Mouse (Mus musculus) gastrocnemius, postnatal 14 days (tissue): Measurements from ENCODE around the gene Isyna1. TPM values are rescaled to one million over a fixed set of nuclear protein-coding genes. Genes with fewer than 3 reads are reported as not detected.

Experiments used
- DNase-seq: peaks from one replicate; pipeline ENCODE4 v3.0.0; 2021; ENCODE audit warnings: mixed read lengths
- intact Hi-C: fragments of 180-260 bp; cut with DNase I; formaldehyde crosslinking; loops from one replicate; pipeline ENCODE4 v1.15.1; 2025; ENCODE audit warnings: low total_unique reads
- total RNA-seq, 2 experiments: library from RNA; stranded (reverse); gene quantifications; 2 replicates each; pipeline ENCODE4 v1.2.3; 2021

The Isyna1 gene
- total RNA-seq, 2 experiments from 2014 or later = 18.7 to 24.7 TPM

DNA sequence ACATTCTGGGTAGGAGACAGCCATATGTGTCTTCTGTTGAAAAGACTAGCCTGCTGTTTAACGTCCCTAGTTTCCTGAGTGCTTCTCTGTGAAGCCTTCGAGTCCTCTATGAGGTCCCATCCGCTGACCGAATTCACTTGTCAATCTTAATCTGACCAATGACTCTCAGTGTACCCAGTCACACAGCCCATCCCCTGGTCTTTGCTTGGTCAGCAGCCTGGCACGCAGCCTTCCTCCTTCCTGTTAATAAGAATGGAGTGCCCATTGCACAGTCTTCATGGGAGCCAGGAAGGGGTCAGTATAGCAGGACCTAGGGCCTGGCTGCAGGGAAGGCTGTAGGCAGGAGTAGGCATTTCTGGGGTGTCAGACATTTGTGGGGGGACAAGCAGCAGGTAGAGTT is 20.3 kb downstream of the Isyna1 start:
- intact Hi-C loops = no loop called here
- no peak for DNase-seq

DNA sequence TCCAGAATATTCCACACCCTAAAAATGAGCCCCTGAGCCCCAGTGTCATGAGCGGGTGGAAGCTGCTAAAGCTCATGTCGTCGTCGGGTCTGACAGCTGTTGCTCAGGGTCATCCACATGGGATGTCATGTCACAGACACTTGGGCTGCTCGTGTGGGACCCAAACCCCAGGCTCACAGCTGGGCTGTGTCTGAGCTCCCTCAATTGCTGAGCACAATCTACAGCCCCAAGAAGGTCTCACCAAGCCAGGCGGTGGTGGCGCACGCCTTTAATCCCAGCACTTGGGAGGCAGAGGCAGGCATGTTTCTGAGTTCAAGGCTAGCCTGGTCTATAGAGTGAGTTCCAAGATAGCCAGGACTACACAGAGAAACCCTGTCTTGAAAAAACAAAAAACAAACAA is 21.1 kb downstream of the Isyna1 start:
- no peak for DNase-seq
- intact Hi-C loops = loop anchor here (5.0 kb wide), 1 partner anchor 47 kb away; the partner anchor contains the start of gene Pgpep1

DNA sequence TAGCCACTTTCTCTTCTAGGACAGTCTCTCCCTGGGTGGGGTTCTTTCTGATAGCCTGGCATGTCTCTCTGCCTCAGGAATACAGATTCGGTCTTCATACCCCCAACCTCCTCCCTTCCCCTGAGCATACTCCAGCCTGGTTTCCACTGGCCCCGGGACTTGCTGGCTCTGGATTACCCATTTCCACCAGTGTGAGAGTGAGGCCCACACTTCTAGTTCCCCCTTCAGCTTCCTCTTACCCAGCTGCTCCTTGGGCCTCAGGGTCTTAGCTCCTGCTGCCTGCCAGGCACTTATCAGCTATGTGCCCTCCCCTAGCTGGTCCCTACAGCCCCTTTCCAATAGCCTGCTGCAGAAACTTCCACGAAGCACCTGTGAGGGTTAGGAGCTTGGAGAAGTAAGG is 21.7 kb downstream of the Isyna1 start, which contains the start of gene Lrrc25:
Gene Lrrc25, plus strand, starts transcription at position 262 of the 400 bp plus-strand sequence.
- intact Hi-C loops = loop anchor here (5.0 kb wide), 1 partner anchor 46 kb away; the partner anchor contains the start of gene Pgpep1
- DNase-seq = no peak

DNA sequence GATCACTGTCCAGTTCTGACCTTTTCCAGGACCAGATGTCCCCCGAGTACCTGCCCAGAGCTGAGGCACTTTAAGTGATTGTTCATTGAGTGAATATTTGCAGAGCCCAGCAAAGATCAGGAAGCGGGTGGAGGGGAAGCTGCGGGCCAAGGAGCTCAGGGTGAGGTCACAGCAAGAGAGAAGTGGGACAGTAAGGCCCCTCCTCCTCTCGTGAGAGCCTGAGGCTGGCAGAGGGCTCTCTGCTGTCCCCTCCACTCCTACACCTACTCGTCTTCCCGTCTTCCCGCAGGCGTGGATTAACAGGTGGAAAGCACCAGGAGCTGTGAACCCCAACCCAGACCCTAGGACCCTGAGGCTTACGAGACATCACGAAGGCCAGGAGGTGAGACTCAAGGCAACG is 22.5 kb downstream of the Isyna1 start:
- intact Hi-C loops = loop anchor here (5.0 kb wide), 1 partner anchor 46 kb away; the partner anchor contains the start of gene Pgpep1

DNA sequence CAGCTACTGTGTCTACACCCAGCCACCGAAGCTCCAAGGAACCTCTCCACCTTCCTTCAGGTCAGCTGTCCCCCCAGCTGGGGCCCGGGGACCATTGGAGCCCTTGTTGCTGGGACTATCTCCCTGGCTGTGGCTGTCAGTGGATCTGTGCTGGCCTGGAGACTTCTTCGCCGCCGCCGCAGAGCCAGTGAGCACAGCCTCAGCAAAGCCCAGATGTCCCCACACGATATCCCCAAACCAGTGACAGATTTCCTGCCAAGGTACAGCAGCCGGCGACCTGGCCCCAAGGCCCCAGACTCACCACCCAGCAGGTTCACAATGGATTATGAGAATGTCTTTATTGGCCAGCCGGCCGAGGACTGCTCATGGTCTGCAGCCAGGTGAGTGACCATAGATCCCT is 23.8 kb downstream of the Isyna1 start:
- intact Hi-C loops = loop anchor here (5.0 kb wide), 1 partner anchor 44 kb away; the partner anchor contains the start of gene Pgpep1

More for the DNA sequence above, 22.5 kb downstream of the Isyna1 start:
- DNase-seq = no peak

DNA sequence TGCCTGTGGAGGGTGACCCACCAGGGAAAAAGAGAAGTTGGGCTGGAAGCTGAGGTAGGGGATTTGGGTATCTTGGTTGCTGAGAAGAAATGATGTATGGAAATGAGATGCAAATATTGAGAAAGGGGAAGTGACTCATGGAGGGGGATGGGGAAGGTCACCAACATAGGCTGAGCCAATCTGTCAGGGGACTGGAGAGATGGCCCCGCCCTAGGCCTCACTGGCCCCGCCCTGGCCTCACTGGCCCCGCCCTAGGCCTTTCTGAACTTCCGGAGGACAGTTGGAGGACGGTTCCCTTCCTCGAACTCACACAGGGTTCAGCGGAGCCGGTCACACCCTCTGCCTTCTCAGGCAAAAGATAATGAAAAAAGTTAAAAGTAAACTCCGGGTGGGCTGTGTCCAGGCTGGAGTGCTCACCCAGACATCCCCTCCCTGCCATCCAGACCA is 24.7 kb downstream of the Isyna1 start:
- intact Hi-C loops = loop anchor here (5.0 kb wide), 1 partner anchor 43 kb away; the partner anchor contains the start of gene Pgpep1
- peak; percentile 45 for DNase-seq

More for the DNA sequence above, 23.8 kb downstream of the Isyna1 start:
- DNase-seq = no peak

DNA sequence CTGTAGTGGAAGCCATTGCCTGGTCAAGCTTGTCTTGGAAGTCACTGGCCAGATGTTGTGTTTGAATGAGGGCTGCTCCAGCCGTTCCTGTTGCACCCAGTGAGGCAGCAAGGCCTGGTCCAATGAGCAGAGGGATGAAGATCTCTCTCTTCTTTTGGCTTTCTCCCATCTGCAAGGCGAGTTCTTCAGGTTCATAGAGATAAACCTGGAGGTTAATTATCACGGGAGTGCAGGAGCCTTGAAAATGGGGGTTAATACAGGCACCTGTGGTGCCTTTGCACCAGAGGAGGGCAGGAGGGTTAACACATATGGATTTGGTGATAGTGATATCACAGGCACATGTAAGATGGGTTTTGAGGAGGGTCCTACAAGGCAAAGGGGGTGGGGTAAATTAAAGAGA is 28.0 kb downstream of the Isyna1 start:
- no peak for DNase-seq
- intact Hi-C loops = loop anchor here (10.0 kb wide), 1 partner anchor 83 kb away; the partner anchor contains the start of gene Iqcn

DNA sequence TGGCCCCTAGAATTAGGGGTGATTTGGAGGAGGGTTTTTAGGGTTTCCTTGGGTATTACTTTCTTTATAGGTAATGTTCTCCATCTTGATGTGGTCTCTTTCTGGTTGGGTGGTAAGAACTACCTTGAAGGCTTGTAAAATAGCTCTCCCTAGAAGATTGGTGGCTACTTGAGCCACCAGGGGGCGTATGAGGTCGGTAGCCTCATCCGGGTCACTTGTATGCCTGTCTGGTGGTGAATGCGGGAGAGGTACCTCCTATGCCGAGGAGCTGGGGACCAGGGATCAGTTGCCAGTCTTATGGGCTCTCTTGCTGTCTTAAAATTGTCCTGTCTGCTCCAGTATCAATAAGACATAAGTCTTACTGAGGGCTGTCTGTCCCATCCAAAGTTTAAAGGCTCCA is 30.9 kb downstream of the Isyna1 start:
- intact Hi-C loops = loop anchor here (10.0 kb wide), 1 partner anchor 80 kb away; the partner anchor contains the start of gene Iqcn
- DNase-seq = peak; percentile 69

DNA sequence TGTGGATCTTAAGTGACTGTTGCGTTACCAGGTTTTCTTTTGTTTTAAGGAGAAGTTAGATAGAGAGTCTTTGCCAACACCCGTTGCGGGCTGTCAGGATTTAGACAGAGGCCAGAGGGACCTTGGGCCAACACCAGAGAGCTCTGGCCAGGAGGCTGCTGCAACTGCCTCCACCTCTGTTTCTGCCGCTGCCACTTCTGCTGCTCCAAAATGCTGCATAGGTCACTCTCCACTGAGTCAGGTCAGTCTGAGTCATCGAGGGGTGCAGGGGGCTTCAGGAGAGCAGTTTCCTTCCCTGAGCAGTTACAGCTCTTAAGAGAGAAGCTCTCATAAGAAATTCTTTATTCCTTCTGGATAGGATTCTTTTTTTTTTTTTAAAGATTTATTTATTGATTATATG is 32.9 kb downstream of the Isyna1 start:
- intact Hi-C loops = loop anchor here (10.0 kb wide), 1 partner anchor 78 kb away; the partner anchor contains the start of gene Iqcn
- no peak for DNase-seq

DNA sequence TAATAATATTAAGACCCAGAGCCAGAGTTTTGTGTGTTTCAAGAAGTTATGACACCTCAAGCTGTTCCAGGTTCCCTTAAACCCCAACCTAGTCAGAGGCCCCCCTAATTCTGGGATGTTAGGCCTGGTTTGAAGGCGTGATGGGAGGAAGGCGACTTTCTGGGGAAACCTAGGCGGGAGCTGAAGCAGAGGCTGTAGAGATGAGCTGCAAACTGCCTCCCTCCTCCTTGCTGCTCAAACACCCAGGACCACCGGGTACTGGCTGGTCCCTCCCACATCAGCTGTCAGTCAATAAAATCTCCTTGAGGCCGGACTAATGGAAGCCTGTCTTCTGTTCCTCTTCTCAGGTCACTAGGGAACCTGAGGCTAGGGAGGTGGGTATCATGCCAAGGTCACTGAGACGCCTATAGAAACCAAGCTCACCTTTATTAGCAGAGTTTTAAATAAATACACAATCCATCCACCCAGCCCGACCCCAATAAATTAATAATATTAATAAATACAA is 34.9 kb downstream of the Isyna1 start:
- intact Hi-C loops = loop anchor here (10.0 kb wide), 1 partner anchor 76 kb away; the partner anchor contains the start of gene Iqcn
- DNase-seq = no peak

DNA sequence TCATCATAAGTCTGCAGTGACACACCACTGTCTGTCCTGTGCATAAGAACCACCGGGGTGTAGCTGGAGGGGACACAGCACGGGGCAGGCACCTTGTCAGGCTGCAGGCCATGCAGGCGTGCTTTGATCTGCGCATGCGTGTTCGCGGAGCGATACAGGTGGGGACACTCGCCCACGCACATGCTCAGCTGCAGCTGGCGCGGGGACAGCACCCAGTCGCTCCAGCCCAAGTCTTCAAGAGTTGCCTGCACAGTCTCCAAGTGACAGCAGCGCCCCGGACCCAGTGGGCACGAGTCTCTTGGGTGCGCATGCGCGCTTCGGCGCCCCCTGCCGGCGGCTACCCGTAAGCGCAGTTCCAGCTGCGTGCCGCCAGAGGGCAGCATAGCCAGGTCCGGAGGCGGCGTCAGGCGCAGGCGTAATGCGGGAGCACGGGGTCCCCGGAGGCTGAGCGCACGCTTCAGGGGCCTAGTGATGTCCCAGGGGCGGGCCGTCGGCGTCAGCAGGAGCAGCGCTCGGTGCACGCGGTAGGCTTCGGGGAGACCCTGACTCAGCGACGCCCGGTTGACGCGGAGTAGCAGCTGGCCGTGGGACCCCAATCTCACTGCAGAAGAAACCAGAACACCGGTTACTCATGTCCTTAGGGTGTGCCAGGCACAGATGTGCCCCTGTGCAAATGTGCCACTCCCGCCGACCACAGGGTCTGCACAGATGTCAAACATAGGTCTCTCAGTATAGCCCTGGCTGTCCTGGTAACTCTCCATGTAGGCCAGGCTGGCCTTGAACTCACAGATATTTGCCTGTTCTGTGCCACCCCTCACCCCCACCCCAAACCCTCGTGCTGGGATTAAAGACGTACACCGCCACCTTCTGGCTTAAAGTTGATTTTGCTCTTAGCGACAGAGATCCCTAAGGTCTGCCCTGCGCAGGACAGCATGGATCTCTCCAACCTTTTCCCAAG is 35.7 kb downstream of the Isyna1 start:
- intact Hi-C loops = loop anchor here (10.0 kb wide), 1 partner anchor 75 kb away; the partner anchor contains the start of gene Iqcn

DNA sequence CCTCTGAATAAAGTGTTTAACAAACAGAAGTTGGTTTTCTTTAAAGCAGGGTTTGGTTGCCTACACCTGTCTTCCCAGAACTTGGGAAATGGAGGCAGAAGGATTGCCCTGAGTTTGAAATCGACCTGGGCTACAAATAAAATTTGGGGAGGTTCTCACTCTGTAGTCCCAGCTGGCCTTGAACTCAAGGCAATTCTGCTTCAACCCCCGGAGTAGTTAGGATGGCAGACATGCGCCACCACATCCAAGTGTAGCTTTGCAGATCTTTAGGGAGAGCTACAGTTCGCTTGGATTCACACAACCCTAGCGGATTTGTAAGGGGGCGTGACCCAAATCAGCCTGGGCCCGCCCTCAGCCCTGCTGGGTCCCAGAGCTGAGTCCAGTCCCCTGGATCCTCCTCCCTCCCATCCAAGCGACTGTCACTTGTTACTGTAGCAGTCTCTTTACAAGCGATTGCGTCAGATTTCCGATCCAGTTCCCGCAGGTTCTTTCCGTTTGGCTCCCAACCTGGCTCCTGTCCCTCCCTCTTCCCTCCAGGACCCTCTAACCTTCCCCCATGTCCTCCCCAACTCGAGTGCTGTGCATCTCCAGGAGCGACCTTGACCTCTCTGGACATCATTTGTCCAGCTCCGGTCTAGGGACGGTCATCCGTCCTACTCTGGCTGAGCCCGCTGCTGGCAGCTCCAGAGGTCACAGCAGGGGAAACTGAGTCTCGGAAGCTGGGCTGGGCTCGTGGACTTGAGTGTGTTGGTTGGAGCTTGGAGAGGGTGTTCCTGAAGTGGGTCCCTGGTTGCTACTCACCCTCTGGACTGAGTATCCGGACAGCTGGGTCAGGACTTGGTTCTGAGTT is 36.6 kb downstream of the Isyna1 start:
- intact Hi-C loops = no loop called here
- DNase-seq = peak; percentile 73

More for the DNA sequence above, 35.7 kb downstream of the Isyna1 start:
- DNase-seq = peak; percentile 85

DNA sequence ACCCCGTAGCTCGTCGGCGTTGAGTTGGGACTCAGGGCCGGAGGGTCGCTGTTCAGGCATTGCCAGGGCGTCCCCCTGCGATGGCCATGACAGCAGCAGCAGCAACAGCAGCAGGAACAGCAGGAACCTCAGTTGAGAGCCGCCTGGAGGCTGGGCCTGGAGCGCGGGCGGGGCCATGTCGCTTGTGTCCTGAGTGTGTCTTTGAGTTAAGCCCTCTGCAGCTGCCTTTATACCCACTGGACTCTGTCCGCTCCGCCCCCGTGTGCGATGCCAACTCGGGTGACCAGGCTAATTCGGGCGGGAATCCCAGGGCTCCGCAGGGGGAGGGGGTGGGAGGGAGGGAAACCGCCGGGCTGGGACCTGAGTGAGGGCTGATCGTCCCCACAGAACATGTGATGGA is 37.3 kb downstream of the Isyna1 start:
- intact Hi-C loops = no loop called here
- DNase-seq = peak; percentile 45

DNA sequence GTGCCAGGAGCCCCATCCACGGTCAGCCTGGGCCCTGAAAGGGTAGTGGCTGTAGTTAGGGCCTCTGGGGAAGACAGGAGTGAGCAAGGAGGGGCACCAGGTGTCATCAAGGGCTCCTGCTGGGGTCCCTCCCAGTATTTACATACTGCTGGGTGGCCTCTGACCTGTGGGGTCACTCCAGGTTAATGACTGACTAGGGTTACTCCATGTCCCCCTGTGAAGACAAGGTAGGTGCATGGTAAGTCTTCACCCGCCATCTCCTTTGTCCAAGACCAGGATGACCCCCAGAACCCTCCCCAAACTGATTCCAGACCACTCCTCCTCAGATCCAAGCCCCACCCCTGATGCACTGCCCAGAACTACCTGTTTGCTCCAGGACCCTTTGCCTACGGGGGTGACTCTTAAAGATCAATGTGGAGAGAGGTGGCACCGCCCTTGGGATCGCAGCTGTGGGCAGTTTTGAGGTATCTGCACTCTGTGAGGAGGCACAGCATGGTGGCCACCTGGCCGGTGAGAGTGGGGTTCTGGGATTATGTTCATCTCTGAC is 38.2 kb downstream of the Isyna1 start, which contains the start of gene Gdf15:
Gene Gdf15, minus strand, starts transcription at position 111 of the 547 bp plus-strand sequence.
- DNase-seq = no peak
- intact Hi-C loops = no loop called here

DNA sequence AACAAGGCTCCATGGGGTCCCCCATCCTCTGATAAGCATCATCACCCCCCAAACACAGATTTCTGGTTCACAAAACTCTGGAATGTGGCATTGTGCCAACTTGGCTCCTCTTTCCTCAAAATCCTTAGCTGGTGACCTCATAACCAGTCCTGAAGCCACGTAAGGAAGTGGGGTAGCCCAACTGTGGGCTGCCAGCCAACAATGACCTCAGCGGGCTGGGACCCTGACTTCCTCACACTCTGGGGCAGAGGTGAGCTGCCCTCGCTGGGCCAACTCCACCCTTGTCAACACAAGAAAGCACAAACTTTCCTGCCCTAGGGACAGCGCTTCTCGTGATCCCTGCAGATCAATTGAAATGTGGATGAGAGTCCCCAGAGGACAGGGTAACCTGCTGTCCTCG is 39.9 kb downstream of the Isyna1 start:
- peak; percentile 59 for DNase-seq
- intact Hi-C loops = no loop called here

DNA sequence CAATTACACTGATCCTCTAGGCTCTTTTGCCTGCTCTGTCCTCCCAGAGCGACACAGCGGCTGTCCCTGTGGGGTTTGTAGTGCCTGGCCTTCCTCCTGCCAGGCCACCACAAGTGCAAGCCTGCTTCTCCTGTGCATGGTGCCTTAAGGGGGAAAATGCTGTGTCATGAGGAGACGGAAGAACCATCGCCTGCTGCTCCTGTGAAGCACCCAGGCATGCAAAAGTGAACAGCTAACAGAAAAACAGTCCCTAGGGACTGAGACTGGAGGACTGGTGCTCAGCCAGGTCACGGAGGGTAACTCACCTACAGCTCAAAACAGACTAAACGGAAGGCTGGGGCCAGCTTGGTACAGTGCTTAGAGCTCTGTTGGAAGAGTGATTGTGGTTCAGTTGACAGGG is 41.4 kb downstream of the Isyna1 start:
- no peak for DNase-seq
- intact Hi-C loops = no loop called here

DNA sequence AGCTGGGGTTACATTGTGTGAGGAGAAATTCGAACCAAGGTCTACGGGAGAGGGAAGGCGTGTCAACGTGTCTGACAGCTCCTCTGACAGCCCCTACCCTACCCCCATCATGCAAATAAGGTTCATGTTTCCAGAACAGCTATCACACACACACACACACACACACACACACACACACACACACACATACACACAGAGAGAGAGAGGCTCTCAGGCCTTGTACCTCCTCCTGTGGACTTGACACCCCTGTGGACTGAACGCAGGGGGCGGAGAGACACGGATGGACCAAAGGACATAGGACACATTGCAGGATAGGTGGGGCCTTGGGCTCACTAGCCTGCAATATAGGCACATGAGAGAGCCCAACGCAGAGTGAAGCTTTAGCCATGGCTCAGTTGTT is 42.7 kb downstream of the Isyna1 start:
- intact Hi-C loops = no loop called here
- no peak for DNase-seq

DNA sequence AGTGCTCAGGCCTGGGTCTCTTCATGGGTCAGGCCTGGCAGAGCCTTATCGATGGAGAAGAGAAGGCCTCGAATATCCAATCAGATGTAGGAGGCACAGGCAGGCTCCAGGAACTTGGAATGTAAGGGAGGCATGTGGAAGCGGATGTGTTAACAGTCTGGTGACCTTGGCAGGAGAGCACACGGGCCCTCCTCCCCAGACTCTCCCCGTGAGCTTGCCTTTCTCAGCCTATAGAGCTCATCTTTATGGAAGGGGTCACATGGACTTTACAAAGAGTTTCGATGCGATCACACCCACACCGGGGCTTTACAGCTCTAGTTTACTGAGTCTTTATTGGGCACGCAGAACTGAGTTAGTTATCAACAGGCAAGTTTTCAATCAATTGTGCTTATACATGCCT is 44.6 kb downstream of the Isyna1 start:
- intact Hi-C loops = no loop called here
- DNase-seq = no peak

DNA sequence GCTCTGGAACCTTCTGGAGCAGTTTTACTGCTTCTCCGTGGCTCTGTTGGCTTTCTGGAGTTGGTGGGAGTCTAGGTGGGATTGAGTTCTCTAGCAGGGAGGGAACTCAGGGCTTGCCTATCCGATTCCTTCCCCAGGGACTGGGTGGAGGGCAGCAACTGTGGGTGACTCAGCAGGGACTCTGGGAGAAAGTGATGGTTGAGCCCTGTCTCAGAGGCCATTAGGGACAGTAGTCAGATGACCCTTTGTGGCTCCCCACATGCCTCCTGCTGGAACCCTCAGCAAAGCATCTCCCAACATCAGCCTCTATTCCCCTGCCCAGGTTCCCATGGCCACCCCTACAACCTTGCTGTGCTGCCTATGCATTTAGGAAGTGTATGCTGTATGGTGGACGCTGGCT is 48.8 kb downstream of the Isyna1 start:
- no peak for DNase-seq
- intact Hi-C loops = no loop called here
